Mouse (Mus musculus) myocyte (in vitro differentiated cells): ENCODE measurements around the gene Cdc73. TPM values are rescaled to one million over a fixed set of nuclear protein-coding genes. Genes with fewer than 3 reads are reported as not detected.
"Not testable (repeated sequence)": the region's sequence is repeated elsewhere in the genome, so short reads cannot be mapped to it uniquely, and the experiment has no call there.

Source experiments
- H3K27me3 ChIP-seq: one replicate; pipeline ENCODE4 v1.6.1; 2011; ENCODE audit not compliant: control insufficient read depth, insufficient read depth, insufficient read length
- H3K36me3 ChIP-seq: one replicate; pipeline ENCODE4 v1.6.1; 2011; ENCODE audit not compliant: control insufficient read depth, insufficient read depth
- H3K4me2 ChIP-seq: one replicate; pipeline ENCODE4 v1.6.1; 2011; ENCODE audit warnings: low read depth, control low read depth
- H3K4me3 ChIP-seq: one replicate; pipeline ENCODE4 v1.5.1; 2011; ENCODE audit warnings: mild to moderate bottlenecking, control low read depth, moderate library complexity
- H3K79me2 ChIP-seq: one replicate; pipeline ENCODE4 v1.6.1; 2011; ENCODE audit not compliant: control insufficient read depth, insufficient read depth
- H3ac ChIP-seq: one replicate; pipeline ENCODE4 v1.6.1; 2011; ENCODE audit not compliant: control insufficient read depth, insufficient read length
- CEBPB ChIP-seq: IDR thresholded peaks from 2 replicates; pipeline ENCODE4 v1.6.1; 2011; ENCODE audit warnings: mild to moderate bottlenecking, moderate library complexity; ENCODE audit not compliant: poor library complexity, insufficient read depth, severe bottlenecking
- E2F4 ChIP-seq: IDR thresholded peaks from one replicate; pipeline ENCODE4 v1.6.1; 2011; ENCODE audit warnings: mild to moderate bottlenecking, control low read depth, moderate library complexity; ENCODE audit not compliant: insufficient read depth
- MAX ChIP-seq: IDR thresholded peaks from one replicate; pipeline ENCODE4 v1.6.1; 2011; ENCODE audit warnings: low read depth, mild to moderate bottlenecking, control low read depth
- MYOD1 ChIP-seq, 3 experiments: IDR thresholded peaks; one replicate each; pipeline ENCODE4 v1.6.1; 2011; ENCODE audit warnings: control low read depth in 2 of 3, low read depth in 2 of 3, mild to moderate bottlenecking in 2 of 3, moderate library complexity in 1 of 3; ENCODE audit not compliant: insufficient read length in 2 of 3, control insufficient read depth in 1 of 3
- MYOG ChIP-seq, 3 experiments: IDR thresholded peaks; one replicate each; pipeline ENCODE4 v1.6.1; 2011; ENCODE audit warnings: control low read depth in 2 of 3, low read depth in 2 of 3, mild to moderate bottlenecking in 2 of 3; ENCODE audit not compliant: insufficient read length in 2 of 3, control insufficient read depth in 1 of 3, insufficient read depth in 1 of 3
- POLR2A ChIP-seq: IDR thresholded peaks from one replicate; pipeline ENCODE4 v1.6.1; 2011; ENCODE audit warnings: low read depth, mild to moderate bottlenecking, control low read depth, moderate library complexity; ENCODE audit not compliant: insufficient read length
- POLR2AphosphoS2 ChIP-seq: IDR thresholded peaks from one replicate; pipeline ENCODE4 v1.6.1; 2011; ENCODE audit warnings: low read depth, control low read depth; ENCODE audit not compliant: insufficient read length
- REST ChIP-seq: IDR thresholded peaks from one replicate; pipeline ENCODE4 v1.6.1; 2011; ENCODE audit warnings: mild to moderate bottlenecking, control low read depth, moderate library complexity; ENCODE audit not compliant: insufficient read depth, insufficient read length
- SRF ChIP-seq: IDR thresholded peaks from one replicate; pipeline ENCODE4 v1.6.1; 2011; ENCODE audit warnings: low read depth; ENCODE audit not compliant: control insufficient read depth, insufficient read length
- TCF12 ChIP-seq: IDR thresholded peaks from one replicate; pipeline ENCODE4 v1.6.1; 2011; ENCODE audit warnings: mild to moderate bottlenecking, control low read depth; ENCODE audit not compliant: poor library complexity, insufficient read depth, severe bottlenecking
- TCF3 ChIP-seq: IDR thresholded peaks from one replicate; pipeline ENCODE4 v1.6.1; 2011; ENCODE audit warnings: low read depth, control low read depth; ENCODE audit not compliant: insufficient read length
- USF1 ChIP-seq: IDR thresholded peaks from one replicate; pipeline ENCODE4 v1.6.1; 2011; ENCODE audit warnings: low read depth, mild to moderate bottlenecking, control low read depth, moderate library complexity
- polyA plus RNA-seq: library from polyadenylated mRNA; unstranded; fragments of >200 nt; fragmentation: generic; extraction: Trizol; gene quantifications from one replicate; pipeline ENCODE4 v1.2.1, GENCODE M21; 2012; ENCODE audit warnings: missing spikeins

Cdc73 gene
- polyA plus RNA-seq, 1 experiment: 15.6 TPM

DNA sequence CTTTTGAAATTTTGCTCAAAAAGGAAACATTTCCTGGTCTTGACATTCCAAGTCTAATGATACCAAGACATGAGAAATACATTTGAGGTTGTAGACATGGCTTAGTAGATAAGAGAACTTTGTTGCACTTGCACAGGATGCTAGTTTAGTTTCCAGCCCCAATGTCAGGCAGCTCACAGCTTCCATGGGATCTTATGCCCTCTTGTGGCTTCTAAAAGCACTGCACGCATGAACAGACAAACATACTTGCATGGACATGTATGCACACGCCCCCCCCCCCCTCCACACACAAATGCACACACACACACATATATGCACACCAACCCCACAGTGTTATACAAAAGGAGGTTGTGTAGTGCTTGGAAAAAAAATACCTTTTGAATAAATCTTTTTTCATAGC is 28.2 kb upstream of the Cdc73 start:
- TF ChIP-seq REST (no peak), MYOG (IDR thresholded peaks at IDR 0.05; ENCODE audit: control insufficient read depth in 1 of 3, insufficient read depth in 1 of 3, insufficient read length in 2 of 3, low read depth in 2 of 3) (no peak)
- no peak overlapping the region for H3ac ChIP-seq

DNA sequence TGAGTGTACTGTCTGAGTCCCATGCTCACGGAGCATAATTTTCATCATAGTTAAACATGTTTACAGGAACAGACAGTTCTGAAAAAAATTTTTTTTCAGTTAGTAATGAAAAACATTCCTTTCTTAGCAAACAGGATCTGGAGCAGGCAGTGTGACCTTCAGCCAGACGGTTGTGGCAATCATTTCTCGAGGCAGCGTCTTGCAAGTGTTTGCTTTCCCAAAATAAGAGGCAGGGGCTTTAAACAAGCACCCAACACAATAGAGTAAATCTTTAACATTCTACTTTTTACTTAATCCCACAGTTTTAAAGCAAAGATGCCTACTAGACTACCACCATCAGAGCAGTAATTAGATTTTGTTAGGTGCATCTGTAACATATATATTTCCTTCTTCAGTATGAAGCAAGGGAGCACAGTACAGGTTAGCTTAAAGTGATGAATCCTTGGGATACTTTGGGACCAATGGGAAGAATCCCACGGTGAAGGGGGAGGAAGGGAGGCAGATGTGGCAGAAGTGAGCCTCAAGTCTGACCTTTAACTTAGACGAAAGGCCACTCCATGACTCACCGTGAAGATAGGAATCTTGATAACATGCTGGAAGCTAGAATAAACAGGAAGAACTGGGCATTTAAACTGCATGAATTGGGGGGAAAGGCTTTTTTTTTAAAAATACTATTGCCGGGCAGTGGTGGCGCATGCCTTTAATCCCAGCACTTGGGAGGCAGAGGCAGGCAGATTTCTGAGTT is 25.2 kb upstream of the Cdc73 start:
- TF ChIP-seq TCF12 (no peak), POLR2A (no peak), MYOD1 (IDR thresholded peaks at IDR 0.05; ENCODE audit: control insufficient read depth in 1 of 3, insufficient read length in 2 of 3, low read depth in 2 of 3) (no peak), POLR2AphosphoS2 (no peak), MAX (no peak), REST (no peak), USF1 (no peak), MYOG (IDR thresholded peaks at IDR 0.05; ENCODE audit: control insufficient read depth in 1 of 3, insufficient read depth in 1 of 3, insufficient read length in 2 of 3, low read depth in 2 of 3) (no peak), SRF (no peak), E2F4 (no peak), CEBPB (no peak), TCF3 (no peak)
- H3ac ChIP-seq: no peak overlapping the region
- no peaks in the 10 kb centered on the region for H3K27me3 ChIP-seq
- H3K79me2 ChIP-seq: no peaks in the 10 kb centered on the region
- H3K4me3 ChIP-seq: no peak overlapping the region
- H3K4me2 ChIP-seq: no peak overlapping the region
- no peaks in the 10 kb centered on the region for H3K36me3 ChIP-seq

More for the DNA sequence above, 28.2 kb upstream of the Cdc73 start:
- Histone ChIP-seq H3K4me2 (no peak overlapping the region), H3K4me3 (no peak overlapping the region), H3K27me3 (no peaks in the 10 kb centered on the region), H3K36me3 (no peaks in the 10 kb centered on the region), H3K79me2 (no peaks in the 10 kb centered on the region)

DNA sequence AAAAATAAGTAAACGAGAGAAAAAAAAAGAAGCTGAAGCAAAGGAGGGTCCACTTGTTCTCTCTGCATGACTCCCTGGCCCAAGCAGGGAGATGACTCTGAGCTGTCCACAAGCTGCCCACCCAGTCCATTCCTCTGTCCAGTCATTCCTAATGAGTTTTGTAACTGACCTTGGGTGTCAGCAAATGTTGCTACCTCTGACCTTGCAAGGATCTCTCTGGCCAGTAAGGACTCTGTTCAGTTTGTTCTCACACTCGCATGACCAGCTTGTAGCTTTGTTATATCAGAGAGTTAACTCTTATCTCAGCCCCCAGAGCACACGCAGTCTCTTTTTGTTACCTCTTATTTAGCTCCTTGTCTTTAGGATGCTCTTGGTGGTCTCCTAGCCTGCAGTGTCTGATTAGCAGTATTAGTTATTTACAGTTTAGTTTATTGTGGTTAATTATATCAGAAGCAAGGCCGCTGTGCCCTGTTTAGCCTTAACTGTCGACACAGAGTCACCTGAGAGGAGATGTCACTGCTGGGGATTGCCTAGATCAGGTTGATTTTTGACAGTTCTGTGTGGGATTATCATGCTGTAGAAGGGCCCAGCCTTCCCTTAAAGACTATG is 21.9 kb upstream of the Cdc73 start:
- Histone ChIP-seq H3ac (no peak overlapping the region), H3K27me3 (no peaks in the 10 kb centered on the region), H3K36me3 (no peaks in the 10 kb centered on the region), H3K79me2 (no peaks in the 10 kb centered on the region), H3K4me3 (no peak overlapping the region), H3K4me2 (no peak overlapping the region)
- TF ChIP-seq TCF12 (no peak), SRF (no peak), POLR2AphosphoS2 (no peak), USF1 (no peak), TCF3 (no peak), E2F4 (no peak), REST (no peak), MYOG (IDR thresholded peaks at IDR 0.05; ENCODE audit: control insufficient read depth in 1 of 3, insufficient read depth in 1 of 3, insufficient read length in 2 of 3, low read depth in 2 of 3) (no peak), CEBPB (no peak), POLR2A (no peak), MAX (no peak), MYOD1 (IDR thresholded peaks at IDR 0.05; ENCODE audit: control insufficient read depth in 1 of 3, insufficient read length in 2 of 3, low read depth in 2 of 3) (no peak)

DNA sequence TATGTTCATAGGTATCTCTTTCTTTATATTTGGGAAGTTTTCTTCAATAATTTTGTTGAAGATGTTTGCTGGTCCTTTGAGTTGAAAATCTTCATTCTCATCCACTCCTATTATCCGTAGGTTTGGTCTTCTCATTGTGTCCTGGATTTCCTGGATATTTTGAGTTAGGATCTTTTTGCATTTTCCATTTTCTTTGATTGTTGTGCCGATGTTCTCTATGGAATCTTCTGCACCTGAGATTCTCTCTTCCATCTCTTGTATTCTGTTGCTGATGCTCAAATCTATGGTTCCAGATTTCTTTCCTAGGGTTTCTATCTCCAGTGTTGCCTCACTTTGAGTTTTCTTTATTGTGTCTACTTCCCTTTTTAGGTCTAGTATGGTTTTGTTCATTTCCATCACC is 13.3 kb upstream of the Cdc73 start, which contains the start of gene Glrx2:
TSS of gene Glrx2 (plus strand) at position 301 of the 400 bp plus-strand sequence.
- H3K36me3 ChIP-seq, H3K27me3 ChIP-seq, H3K79me2 ChIP-seq, H3K4me2 ChIP-seq, H3ac ChIP-seq, H3K4me3 ChIP-seq: not testable (repeated sequence)

DNA sequence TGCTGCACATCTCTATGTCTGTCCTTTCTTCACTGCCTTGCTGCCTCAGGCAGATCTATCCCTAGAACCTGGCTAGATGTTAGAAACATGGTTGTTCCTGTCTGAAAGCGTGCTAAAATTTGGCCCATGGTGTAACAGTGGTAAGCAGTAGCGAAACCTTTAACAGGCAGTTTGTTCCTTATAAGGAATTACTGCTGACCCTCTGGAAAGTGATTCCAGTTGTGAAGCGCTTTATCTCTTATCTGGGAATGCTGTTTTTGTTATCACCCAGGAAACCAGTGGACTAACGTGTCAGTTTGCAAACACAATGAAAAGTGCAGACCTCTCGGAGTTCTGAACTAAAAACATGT is 7.9 kb upstream of the Cdc73 start:
- Histone ChIP-seq H3ac (no peak overlapping the region), H3K4me2 (no peak overlapping the region), H3K4me3 (no peak overlapping the region), H3K36me3 (no peaks in the 10 kb centered on the region), H3K27me3 (no peaks in the 10 kb centered on the region), H3K79me2 (no peaks in the 10 kb centered on the region)
- no peak for TF ChIP-seq TCF3
- TF ChIP-seq POLR2AphosphoS2: no peak
- TF ChIP-seq CEBPB: no peak
